9 mouse cellular contexts compared by ENCODE assay signal in the genomic region with DNA sequence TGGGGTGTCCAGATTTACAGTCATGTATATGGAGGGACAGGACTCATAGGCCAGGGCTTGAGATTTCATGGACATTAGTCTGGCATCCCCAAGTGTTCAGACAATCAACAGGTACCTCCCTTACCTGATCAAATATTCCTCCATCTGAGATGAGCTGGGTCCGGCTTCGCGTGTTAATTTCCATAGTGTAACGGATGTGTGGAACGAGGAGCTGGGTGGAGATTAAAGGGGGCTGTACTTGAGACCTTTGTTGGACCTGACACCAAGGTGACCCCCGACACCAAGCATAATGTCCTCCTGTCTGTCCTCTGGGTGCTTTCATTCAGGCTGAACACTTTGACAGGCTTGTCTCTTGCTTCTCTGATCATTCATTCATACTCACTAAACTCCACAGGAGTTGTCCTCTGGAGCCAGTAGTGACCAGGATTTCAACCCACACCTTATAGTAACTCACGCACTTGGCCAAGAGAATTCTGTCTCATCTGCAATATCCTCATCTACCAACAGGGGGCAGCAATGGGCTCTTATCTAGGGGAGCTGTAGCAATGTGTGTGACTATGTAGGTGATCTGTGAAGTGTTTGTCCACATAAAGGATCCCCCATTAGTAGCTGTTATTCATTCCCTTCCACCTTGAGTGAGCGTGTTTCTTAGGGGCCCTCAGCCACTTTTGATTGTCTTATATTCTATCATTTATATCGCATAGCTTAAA. TPM values are rescaled to one million over a fixed set of nuclear protein-coding genes. Genes with fewer than 3 reads are reported as not detected.
DNase-seq lines count a peak whose midpoint lies in the region; ATAC-seq lines count a peak whose summit lies in the region.
"Had no signal": no experiment of that assay in that cellular context is flagged by ENCODE, and none has a peak within 500 bp of the region (broad histone marks: within the 10 kb centered on the region; RNA-seq: fewer than 3 reads in every experiment).

No protein-coding gene starts in this region.

- peak; percentile 69 for DNase-seq in hindbrain, embryonic 10.5 days (ENCODE audit: low spot score)
- peak; percentile 86 to 87 for DNase-seq in B cell, adult 2 months
- DNase-seq in MN1 (ENCODE audit: low spot score): peak; percentile 45
- DNase-seq in cerebellum, adult 9-11 months: peak; percentile 54
- DNase-seq in thymus, postnatal 36 days: peak; percentile 56 to 69

- H3K27ac ChIP-seq in hindbrain, embryonic 10.5 days: no peak overlapping the region
- H3K27ac ChIP-seq in hindbrain, embryonic 13.5 days: no peak overlapping the region
- H3K27ac ChIP-seq in kidney, embryonic 14.5 days (ENCODE audit: low read depth, low read length): no peak overlapping the region
- H3K27ac ChIP-seq: embryonic facial prominence, embryonic 15.5 days had no signal

- no peaks in the 10 kb centered on the region for H3K36me3 ChIP-seq in hindbrain, embryonic 10.5 days
- no peaks in the 10 kb centered on the region for H3K36me3 ChIP-seq in hindbrain, embryonic 13.5 days
- H3K36me3 ChIP-seq in kidney, embryonic 14.5 days (ENCODE audit: control insufficient read depth, insufficient read depth, low read length): no peaks in the 10 kb centered on the region
- H3K36me3 ChIP-seq: embryonic facial prominence, embryonic 15.5 days had no signal

- H3K9me3 ChIP-seq in hindbrain, embryonic 10.5 days: no peaks in the 10 kb centered on the region
- H3K9me3 ChIP-seq in hindbrain, embryonic 13.5 days: no peaks in the 10 kb centered on the region
- H3K9me3 ChIP-seq in kidney, embryonic 14.5 days (ENCODE audit: control insufficient read depth, low read length): no peaks in the 10 kb centered on the region
- H3K9me3 ChIP-seq: embryonic facial prominence, embryonic 15.5 days had no signal

- 54% methylated on average over 9 of the region's 9 CpGs for WGBS in hindbrain, embryonic 10.5 days
- WGBS in hindbrain, embryonic 13.5 days: 44% methylated on average over 9 of the region's 9 CpGs
- 55% methylated on average over 9 of the region's 9 CpGs for WGBS in kidney, embryonic 14.5 days

- ATAC-seq in hindbrain, embryonic 13.5 days (ENCODE audit: low FRiP score): no peak
- ATAC-seq in kidney, embryonic 14.5 days (ENCODE audit: low FRiP score, low TSS enrichment): peak; percentile 39; the same call in 1 of the 2 replicates
- peak; percentile 77 for ATAC-seq in megakaryocyte, adult 5-6 weeks (ENCODE audit: poor library complexity, severe bottlenecking)

- no peak overlapping the region for H3K4me2 ChIP-seq in hindbrain, embryonic 13.5 days
- no peak overlapping the region for H3K4me2 ChIP-seq in kidney, embryonic 14.5 days (replicated peaks; ENCODE audit: low read depth, low read length)
- H3K4me2 ChIP-seq: embryonic facial prominence, embryonic 15.5 days had no signal

- H3K4me3 ChIP-seq in hindbrain, embryonic 10.5 days: no peak overlapping the region
- no peak overlapping the region for H3K4me3 ChIP-seq in hindbrain, embryonic 13.5 days
- H3K4me3 ChIP-seq in kidney, embryonic 14.5 days (ENCODE audit: low read length): no peak overlapping the region
- H3K4me3 ChIP-seq: embryonic facial prominence, embryonic 15.5 days had no signal

- peaks cover 30% of the 10 kb centered on the region for H3K27me3 ChIP-seq in hindbrain, embryonic 10.5 days (ENCODE audit: insufficient read depth, poor library complexity, severe bottlenecking)
- H3K27me3 ChIP-seq in hindbrain, embryonic 13.5 days: peaks cover 54% of the 10 kb centered on the region
- peaks cover 20% of the 10 kb centered on the region for H3K27me3 ChIP-seq in kidney, embryonic 14.5 days (ENCODE audit: control insufficient read depth, insufficient read depth, low read length)

- no peaks in the 10 kb centered on the region for H3K4me1 ChIP-seq in hindbrain, embryonic 10.5 days (replicated peaks)
- H3K4me1 ChIP-seq in hindbrain, embryonic 13.5 days (replicated peaks): no peaks in the 10 kb centered on the region
- H3K4me1 ChIP-seq in kidney, embryonic 14.5 days (ENCODE audit: control insufficient read depth, insufficient read depth, low read length): no peaks in the 10 kb centered on the region
- H3K4me1 ChIP-seq: embryonic facial prominence, embryonic 15.5 days had no signal

- H3K9ac ChIP-seq in hindbrain, embryonic 13.5 days: no peak overlapping the region
- H3K9ac ChIP-seq in kidney, embryonic 14.5 days (ENCODE audit: low read depth, low read length): no peak overlapping the region
- H3K9ac ChIP-seq: embryonic facial prominence, embryonic 15.5 days had no signal

RNA-seq across cellular contexts. Expression of gene Rnasek, which starts 7.6 kb away (rescaled TPM):
- polyA plus RNA-seq in hindbrain, embryonic 10.5 days (2016; fragmentation: Nextera tagmentation; extraction: Ambion mirVana): 125 and 171 TPM in 2 replicates
- polyA plus RNA-seq in hindbrain, embryonic 13.5 days (2015; fragmentation: Nextera tagmentation; extraction: Ambion mirVana): 340 and 342 TPM in 2 replicates
- polyA plus RNA-seq in kidney, embryonic 14.5 days (2014; fragmentation: Nextera tagmentation; extraction: Ambion mirVana): 149 and 173 TPM in 2 replicates
- 221 and 238 TPM in 2 replicates for total RNA-seq in megakaryocyte, adult 5-6 weeks (2015)
- 29.7 and 38.5 TPM in 2 replicates for total RNA-seq in megakaryocyte, adult 5-6 weeks (2017)

RNA-seq across cellular contexts. Expression of gene Gm21988, which starts 7.7 kb away (rescaled TPM):
- 10.0 and 14.5 TPM in 2 replicates for polyA plus RNA-seq in hindbrain, embryonic 10.5 days (2016; fragmentation: Nextera tagmentation; extraction: Ambion mirVana)
- 12.4 and 14.7 TPM in 2 replicates for polyA plus RNA-seq in hindbrain, embryonic 13.5 days (2015; fragmentation: Nextera tagmentation; extraction: Ambion mirVana)
- polyA plus RNA-seq in kidney, embryonic 14.5 days (2014; fragmentation: Nextera tagmentation; extraction: Ambion mirVana): 7.8 and 10.5 TPM in 2 replicates
- total RNA-seq in megakaryocyte, adult 5-6 weeks (2015): 4.0 and 5.2 TPM in 2 replicates
- total RNA-seq in megakaryocyte, adult 5-6 weeks (2017): 0.11 and 4.3 TPM in 2 replicates

RNA-seq across cellular contexts. Expression of gene Alox12, which starts 7.9 kb away (rescaled TPM):
- 2.4 and 3.7 TPM in 2 replicates for polyA plus RNA-seq in hindbrain, embryonic 10.5 days (2016; fragmentation: Nextera tagmentation; extraction: Ambion mirVana)
- polyA plus RNA-seq in hindbrain, embryonic 13.5 days (2015; fragmentation: Nextera tagmentation; extraction: Ambion mirVana): 2.1 and 2.8 TPM in 2 replicates
- 3.3 and 3.6 TPM in 2 replicates for polyA plus RNA-seq in kidney, embryonic 14.5 days (2014; fragmentation: Nextera tagmentation; extraction: Ambion mirVana)
- total RNA-seq in megakaryocyte, adult 5-6 weeks (2015): not detected in 2 replicates
- total RNA-seq in megakaryocyte, adult 5-6 weeks (2017): not detected in 2 replicates

RNA-seq across cellular contexts. Expression of gene 0610010K14Rik, which starts 9.6 kb away (rescaled TPM):
- 240 and 261 TPM in 2 replicates for polyA plus RNA-seq in hindbrain, embryonic 10.5 days (2016; fragmentation: Nextera tagmentation; extraction: Ambion mirVana)
- polyA plus RNA-seq in hindbrain, embryonic 13.5 days (2015; fragmentation: Nextera tagmentation; extraction: Ambion mirVana): 193 and 201 TPM in 2 replicates
- 180 and 243 TPM in 2 replicates for polyA plus RNA-seq in kidney, embryonic 14.5 days (2014; fragmentation: Nextera tagmentation; extraction: Ambion mirVana)
- 74.4 and 77.6 TPM in 2 replicates for total RNA-seq in megakaryocyte, adult 5-6 weeks (2015)
- total RNA-seq in megakaryocyte, adult 5-6 weeks (2017): 25.6 and 31.5 TPM in 2 replicates

RNA-seq across cellular contexts. Expression of gene Bcl6b, which starts 17.7 kb away (rescaled TPM):
- polyA plus RNA-seq in hindbrain, embryonic 10.5 days (2016; fragmentation: Nextera tagmentation; extraction: Ambion mirVana): 5.5 and 5.6 TPM in 2 replicates
- polyA plus RNA-seq in hindbrain, embryonic 13.5 days (2015; fragmentation: Nextera tagmentation; extraction: Ambion mirVana): 5.0 and 5.5 TPM in 2 replicates
- polyA plus RNA-seq in kidney, embryonic 14.5 days (2014; fragmentation: Nextera tagmentation; extraction: Ambion mirVana): 19.2 and 20.0 TPM in 2 replicates
- total RNA-seq in megakaryocyte, adult 5-6 weeks (2015): 0.04 and 0.27 TPM in 2 replicates
- not detected in 2 replicates for total RNA-seq in megakaryocyte, adult 5-6 weeks (2017)
